Mouse (Mus musculus): Measurements from ENCODE around the gene Abhd14a. TPM values are rescaled to one million over a fixed set of nuclear protein-coding genes. Genes with fewer than 3 reads are reported as not detected.

Abhd14a gene
- total and polyA plus RNA-seq, 3 experiments: 5.7 to 24.0 (median 7.7) TPM

- Histone ChIP-seq H3K27me3 (ENCODE audit: insufficient read depth, low read length) (peaks cover 31% of the 10 kb centered on the region), H3K9me3 (replicated peaks) (no peaks in the 10 kb centered on the region), H3K36me3 (replicated peaks) (no peaks in the 10 kb centered on the region), H3K4me3 (ENCODE audit: low read depth, low read length) (no peak overlapping the region), H3K4me1 (ENCODE audit: insufficient read depth, low read depth, low read length) (peaks cover 42% of the 10 kb centered on the region)
- ATAC-seq (ENCODE audit: extremely low read depth, insufficient number of reproducible peaks, low FRiP score, poor library complexity, severe bottlenecking): no peak
- DNase-seq (ENCODE audit: low spot score): no peak
- TF ChIP-seq TAL1 (conservative IDR thresholded peaks at IDR 0.05; ENCODE audit: low read depth, low read length) (no peak), CTCF (IDR thresholded peaks at IDR 0.05; ENCODE audit: low read depth, low read length) (no peak), GATA2 (IDR thresholded peaks at IDR 0.05; ENCODE audit: borderline replicate concordance, low read depth, low read length) (no peak), POLR2AphosphoS5 (IDR thresholded peaks at IDR 0.05; ENCODE audit: insufficient replicate concordance, low read depth, low read length) (no peak), GATA1 (IDR thresholded peaks at IDR 0.05; ENCODE audit: borderline replicate concordance, low read length) (no peak)
Observed at GRCm38 (mm10) chr9:106471892-106472291, 24.4 kb upstream of the Abhd14a start.

- DNase-seq (ENCODE audit: low spot score): no peak
- no peak for ATAC-seq (ENCODE audit: extremely low read depth, insufficient number of reproducible peaks, low FRiP score, poor library complexity, severe bottlenecking)
- Histone ChIP-seq H3K27me3 (ENCODE audit: insufficient read depth, low read length) (peaks cover 31% of the 10 kb centered on the region), H3K9me3 (replicated peaks) (no peaks in the 10 kb centered on the region), H3K4me3 (ENCODE audit: low read depth, low read length) (no peak overlapping the region), H3K4me1 (ENCODE audit: insufficient read depth, low read depth, low read length) (peaks cover 36% of the 10 kb centered on the region), H3K36me3 (replicated peaks) (no peaks in the 10 kb centered on the region)
- no peak for TF ChIP-seq TAL1 (conservative IDR thresholded peaks at IDR 0.05; ENCODE audit: low read depth, low read length)
- no peak for TF ChIP-seq POLR2AphosphoS5 (IDR thresholded peaks at IDR 0.05; ENCODE audit: insufficient replicate concordance, low read depth, low read length)
- TF ChIP-seq GATA2 (IDR thresholded peaks at IDR 0.05; ENCODE audit: borderline replicate concordance, low read depth, low read length): no peak
- TF ChIP-seq CTCF (IDR thresholded peaks at IDR 0.05; ENCODE audit: low read depth, low read length): no peak
- TF ChIP-seq GATA1 (IDR thresholded peaks at IDR 0.05; ENCODE audit: borderline replicate concordance, low read length): no peak
Observed at GRCm38 (mm10) chr9:106470991-106471750, 23.7 kb upstream of the Abhd14a start.

- TF ChIP-seq CTCF (IDR thresholded peaks at IDR 0.05; ENCODE audit: low read depth, low read length) (no peak), GATA2 (IDR thresholded peaks at IDR 0.05; ENCODE audit: borderline replicate concordance, low read depth, low read length) (no peak), TAL1 (conservative IDR thresholded peaks at IDR 0.05; ENCODE audit: low read depth, low read length) (no peak), GATA1 (IDR thresholded peaks at IDR 0.05; ENCODE audit: borderline replicate concordance, low read length) (no peak), POLR2AphosphoS5 (IDR thresholded peaks at IDR 0.05; ENCODE audit: insufficient replicate concordance, low read depth, low read length) (no peak)
- Histone ChIP-seq H3K9me3 (replicated peaks) (peaks cover 10% of the 10 kb centered on the region), H3K36me3 (replicated peaks) (no peaks in the 10 kb centered on the region), H3K27me3 (ENCODE audit: insufficient read depth, low read length) (peaks cover 36% of the 10 kb centered on the region), H3K4me3 (ENCODE audit: low read depth, low read length) (no peak overlapping the region), H3K4me1 (ENCODE audit: insufficient read depth, low read depth, low read length) (peaks cover 22% of the 10 kb centered on the region)
- no peak for ATAC-seq (ENCODE audit: extremely low read depth, insufficient number of reproducible peaks, low FRiP score, poor library complexity, severe bottlenecking)
- no peak for DNase-seq (ENCODE audit: low spot score)
Observed at GRCm38 (mm10) chr9:106469776-106470175, 22.3 kb upstream of the Abhd14a start.

- no peak overlapping the region for H3K4me3 ChIP-seq (ENCODE audit: low read depth, low read length)
- H3K36me3 ChIP-seq (replicated peaks): no peaks in the 10 kb centered on the region
- peaks cover 12% of the 10 kb centered on the region for H3K9me3 ChIP-seq (replicated peaks)
- no peak for DNase-seq (ENCODE audit: low spot score)
- peaks cover 18% of the 10 kb centered on the region for H3K4me1 ChIP-seq (ENCODE audit: insufficient read depth, low read depth, low read length)
- no peak for ATAC-seq (ENCODE audit: extremely low read depth, insufficient number of reproducible peaks, low FRiP score, poor library complexity, severe bottlenecking)
- peaks cover 36% of the 10 kb centered on the region for H3K27me3 ChIP-seq (ENCODE audit: insufficient read depth, low read length)
- TF ChIP-seq GATA2 (IDR thresholded peaks at IDR 0.05; ENCODE audit: borderline replicate concordance, low read depth, low read length) (no peak), POLR2AphosphoS5 (IDR thresholded peaks at IDR 0.05; ENCODE audit: insufficient replicate concordance, low read depth, low read length) (no peak), GATA1 (IDR thresholded peaks at IDR 0.05; ENCODE audit: borderline replicate concordance, low read length) (no peak), TAL1 (conservative IDR thresholded peaks at IDR 0.05; ENCODE audit: low read depth, low read length) (no peak), CTCF (IDR thresholded peaks at IDR 0.05; ENCODE audit: low read depth, low read length) (no peak)
Observed at GRCm38 (mm10) chr9:106469317-106469716, 21.8 kb upstream of the Abhd14a start.

- DNase-seq (ENCODE audit: low spot score) (no peak), ATAC-seq (ENCODE audit: extremely low read depth, insufficient number of reproducible peaks, low FRiP score, poor library complexity, severe bottlenecking) (no peak)
- H3K9me3 ChIP-seq (replicated peaks): peaks cover 12% of the 10 kb centered on the region
- H3K27me3 ChIP-seq (ENCODE audit: insufficient read depth, low read length): peaks cover 31% of the 10 kb centered on the region
- H3K4me1 ChIP-seq (ENCODE audit: insufficient read depth, low read depth, low read length): peaks cover 9% of the 10 kb centered on the region; the same call in 1 of the 2 replicates
- no peak overlapping the region for H3K4me3 ChIP-seq (ENCODE audit: low read depth, low read length)
- TF ChIP-seq TAL1 (conservative IDR thresholded peaks at IDR 0.05; ENCODE audit: low read depth, low read length) (no peak), CTCF (IDR thresholded peaks at IDR 0.05; ENCODE audit: low read depth, low read length) (no peak), GATA2 (IDR thresholded peaks at IDR 0.05; ENCODE audit: borderline replicate concordance, low read depth, low read length) (no peak), GATA1 (IDR thresholded peaks at IDR 0.05; ENCODE audit: borderline replicate concordance, low read length) (no peak), POLR2AphosphoS5 (IDR thresholded peaks at IDR 0.05; ENCODE audit: insufficient replicate concordance, low read depth, low read length) (no peak)
- no peaks in the 10 kb centered on the region for H3K36me3 ChIP-seq (replicated peaks)
Observed at GRCm38 (mm10) chr9:106467746-106468145, 20.3 kb upstream of the Abhd14a start.

- H3K9me3 ChIP-seq (replicated peaks): peaks cover 12% of the 10 kb centered on the region
- H3K27me3 ChIP-seq (ENCODE audit: insufficient read depth, low read length): peaks cover 30% of the 10 kb centered on the region
- DNase-seq (ENCODE audit: low spot score) (no peak), ATAC-seq (ENCODE audit: extremely low read depth, insufficient number of reproducible peaks, low FRiP score, poor library complexity, severe bottlenecking) (no peak)
- H3K4me3 ChIP-seq (ENCODE audit: low read depth, low read length): no peak overlapping the region
- no peaks in the 10 kb centered on the region for H3K36me3 ChIP-seq (replicated peaks)
- TF ChIP-seq TAL1 (conservative IDR thresholded peaks at IDR 0.05; ENCODE audit: low read depth, low read length): no peak
- TF ChIP-seq POLR2AphosphoS5 (IDR thresholded peaks at IDR 0.05; ENCODE audit: insufficient replicate concordance, low read depth, low read length): no peak
- H3K4me1 ChIP-seq (ENCODE audit: insufficient read depth, low read depth, low read length): peaks cover 4% of the 10 kb centered on the region; the same call in 1 of the 2 replicates
Observed at GRCm38 (mm10) chr9:106466721-106467120, 19.2 kb upstream of the Abhd14a start.
